Mouse (Mus musculus) midbrain, embryonic 11.5 days (tissue): ENCODE measurements around the gene Atp2b2. TPM values are rescaled to one million over a fixed set of nuclear protein-coding genes. Genes with fewer than 3 reads are reported as not detected.

Experiments used
- microRNA-seq: library from miRNA; unstranded; fragments of <30 nt; microRNA quantifications from one replicate; pipeline ENCODE4, GENCODE M21; 2017
- polyA plus RNA-seq: library from polyadenylated mRNA; unstranded; fragments of >200 nt; fragmentation: Nextera tagmentation; extraction: Ambion mirVana; gene quantifications from 2 replicates; pipeline ENCODE4 v1.2.1, GENCODE M21; 2014

The Atp2b2 gene
- polyA plus RNA-seq, 1 experiment from 2014 or later, result 1.7 TPM

Small RNA genes within 50 kb of the gene (microRNA-seq; reads per million reads assigned to microRNA genes)
- 1.5 reads per million for gene Mir7042

Other genes starting within 250 kb of the Atp2b2 start
- 0.66 and 0.89 TPM in 2 replicates for gene Slc6a11, start 88.6 kb upstream of the Atp2b2 start, polyA plus RNA-seq
- 13.3 and 16.5 TPM in 2 replicates for gene Slc6a1, start 240.0 kb upstream of the Atp2b2 start, polyA plus RNA-seq